Mouse (Mus musculus) stomach, embryonic 15.5 days (tissue): ENCODE data around the gene Calhm6. TPM values are rescaled to one million over a fixed set of nuclear protein-coding genes. Genes with fewer than 3 reads are reported as not detected.

Experiments
- ATAC-seq: fragments of 200-750 bp; cut with Nextera tagmentation; 2 replicates; pipeline ENCODE4 v1.8.0; 2017; ENCODE audit warnings: low read depth, moderate number of reproducible peaks, moderate TSS enrichment; ENCODE audit not compliant: insufficient read depth, low FRiP score
- H3K27ac ChIP-seq: fragments of 300-500 bp; sonication (generic); 2 replicates; pipeline ENCODE4 v1.5.1; 2015; ENCODE audit warnings: mild to moderate bottlenecking, inconsistent platforms
- H3K27me3 ChIP-seq: fragments of 300-500 bp; sonication (generic); replicated peaks from 2 replicates; pipeline ENCODE4 v1.6.1; 2015; ENCODE audit warnings: inconsistent platforms
- H3K36me3 ChIP-seq: fragments of 300-500 bp; sonication (generic); 2 replicates; pipeline ENCODE4 v1.6.1; 2015; ENCODE audit warnings: inconsistent platforms
- H3K4me1 ChIP-seq: fragments of 300-500 bp; sonication (generic); 2 replicates; pipeline ENCODE4 v1.6.1; 2015; ENCODE audit warnings: inconsistent platforms
- H3K4me2 ChIP-seq: fragments of 300-500 bp; sonication (generic); 2 replicates; pipeline ENCODE4 v1.6.1; 2015; ENCODE audit warnings: mild to moderate bottlenecking, inconsistent platforms
- H3K4me3 ChIP-seq: fragments of 300-500 bp; sonication (generic); replicated peaks from 2 replicates; pipeline ENCODE4 v1.5.1; 2015; ENCODE audit warnings: inconsistent platforms
- H3K9ac ChIP-seq: fragments of 300-500 bp; sonication (generic); 2 replicates; pipeline ENCODE4 v1.6.1; 2015; ENCODE audit warnings: inconsistent platforms
- H3K9me3 ChIP-seq: fragments of 300-500 bp; sonication (generic); 2 replicates; pipeline ENCODE4 v1.6.1; 2016; ENCODE audit warnings: inconsistent platforms
- WGBS: fragments of 180-500 bp; shearing (Covaris S2); methylation state at CpG from one replicate; pipeline ENCODE4 v1.1.7; 2015; 5-methylcytosine and 5-hydroxymethylcytosine counted together
- polyA plus RNA-seq: library from polyadenylated mRNA; unstranded; fragments of >200 nt; fragmentation: Nextera tagmentation; extraction: Ambion mirVana; gene quantifications from 2 replicates; pipeline ENCODE4 v1.2.1, GENCODE M21; 2015

Gene Calhm6
- polyA plus RNA-seq, result 1.4 and 2.3 TPM in 2 replicates

- no peaks in the 10 kb centered on the region for H3K9me3 ChIP-seq
- ATAC-seq, result peak; percentile 81
- H3K27ac ChIP-seq, result no peak within 1 kb of the TSS
- H3K4me2 ChIP-seq, result peak within 1 kb of the TSS; percentile 83
- peaks cover 4% of the 10 kb centered on the region; the same call in 1 of the 2 replicates for H3K4me1 ChIP-seq
- peak within 1 kb of the TSS; percentile 51 for H3K4me3 ChIP-seq
- H3K27me3 ChIP-seq, result no peaks in the 10 kb centered on the region
- H3K36me3 ChIP-seq, result no peaks in the 10 kb centered on the region
- 18% methylated on average over 44 of the region's 44 CpGs for WGBS
- no peak within 1 kb of the TSS; the same call in 1 of the 2 replicates for H3K9ac ChIP-seq
Observed at GRCm38 (mm10) chr10:34127392-34128378, at the start of gene Calhm6. Gene Calhm6 (minus strand): TSS chr10:34127984.

GRCm38 (mm10) chr10:34175870-34176606, 48.3 kb upstream of the Calhm6 start:
- Histone ChIP-seq H3K4me2 (no peak overlapping the region), H3K27ac (no peak overlapping the region), H3K9me3 (no peaks in the 10 kb centered on the region), H3K36me3 (no peaks in the 10 kb centered on the region), H3K4me3 (no peak overlapping the region), H3K27me3 (no peaks in the 10 kb centered on the region), H3K4me1 (no peaks in the 10 kb centered on the region), H3K9ac (no peak overlapping the region)
- WGBS, result 34% methylated on average over 8 of the region's 8 CpGs
- ATAC-seq, result no peak

- Histone ChIP-seq H3K4me2 (no peak overlapping the region), H3K4me3 (no peak overlapping the region), H3K4me1 (no peaks in the 10 kb centered on the region), H3K27ac (no peak overlapping the region), H3K36me3 (no peaks in the 10 kb centered on the region), H3K27me3 (no peaks in the 10 kb centered on the region), H3K9ac (no peak overlapping the region), H3K9me3 (no peaks in the 10 kb centered on the region)
- WGBS, result 65% methylated on average over 4 of the region's 4 CpGs
- no peak for ATAC-seq
Observed at GRCm38 (mm10) chr10:34172663-34173282, 45.0 kb upstream of the Calhm6 start.

- no peak overlapping the region for H3K4me3 ChIP-seq
- 82% methylated on average over 4 of the region's 4 CpGs for WGBS
- no peak overlapping the region for H3K9ac ChIP-seq
- H3K4me2 ChIP-seq, result no peak overlapping the region
- H3K36me3 ChIP-seq, result no peaks in the 10 kb centered on the region
- H3K27ac ChIP-seq, result no peak overlapping the region
- no peaks in the 10 kb centered on the region for H3K4me1 ChIP-seq
- ATAC-seq, result no peak
- H3K9me3 ChIP-seq, result no peaks in the 10 kb centered on the region
- H3K27me3 ChIP-seq, result no peaks in the 10 kb centered on the region
Observed at GRCm38 (mm10) chr10:34171660-34172059, 43.9 kb upstream of the Calhm6 start.

- Histone ChIP-seq H3K27me3 (no peaks in the 10 kb centered on the region), H3K9ac (no peak overlapping the region), H3K27ac (no peak overlapping the region), H3K4me1 (no peaks in the 10 kb centered on the region), H3K4me3 (no peak overlapping the region), H3K36me3 (no peaks in the 10 kb centered on the region), H3K9me3 (no peaks in the 10 kb centered on the region), H3K4me2 (no peak overlapping the region)
- ATAC-seq, result no peak
- 86% methylated on average over 3 of the region's 3 CpGs for WGBS
Observed at GRCm38 (mm10) chr10:34171191-34171590, 43.4 kb upstream of the Calhm6 start.

GRCm38 (mm10) chr10:34166971-34167370, 39.2 kb upstream of the Calhm6 start:
- Histone ChIP-seq H3K27me3 (no peaks in the 10 kb centered on the region), H3K27ac (no peak overlapping the region), H3K36me3 (no peaks in the 10 kb centered on the region), H3K4me2 (no peak overlapping the region), H3K9me3 (no peaks in the 10 kb centered on the region), H3K4me1 (no peaks in the 10 kb centered on the region), H3K9ac (no peak overlapping the region), H3K4me3 (no peak overlapping the region)
- WGBS, result 71% methylated on average over 2 of the region's 2 CpGs
- ATAC-seq, result no peak

- no peak overlapping the region for H3K4me2 ChIP-seq
- H3K9ac ChIP-seq, result no peak overlapping the region
- 77% methylated on average over 12 of the region's 12 CpGs for WGBS
- H3K9me3 ChIP-seq, result no peaks in the 10 kb centered on the region
- no peaks in the 10 kb centered on the region for H3K27me3 ChIP-seq
- H3K36me3 ChIP-seq, result no peaks in the 10 kb centered on the region
- no peak for ATAC-seq
- no peak overlapping the region for H3K27ac ChIP-seq
- no peak overlapping the region for H3K4me3 ChIP-seq
- no peaks in the 10 kb centered on the region for H3K4me1 ChIP-seq
Observed at GRCm38 (mm10) chr10:34155796-34156554, 28.2 kb upstream of the Calhm6 start.

- Histone ChIP-seq H3K4me3 (no peak overlapping the region), H3K36me3 (no peaks in the 10 kb centered on the region), H3K27me3 (no peaks in the 10 kb centered on the region), H3K4me1 (no peaks in the 10 kb centered on the region), H3K9me3 (no peaks in the 10 kb centered on the region), H3K4me2 (no peak overlapping the region), H3K9ac (no peak overlapping the region), H3K27ac (no peak overlapping the region)
- no peak for ATAC-seq
- WGBS, result 77% methylated on average over 3 of the region's 3 CpGs
Observed at GRCm38 (mm10) chr10:34151827-34152226, 24.0 kb upstream of the Calhm6 start.

- WGBS, result 22% methylated on average over 6 of the region's 6 CpGs
- Histone ChIP-seq H3K4me1 (no peaks in the 10 kb centered on the region), H3K27me3 (no peaks in the 10 kb centered on the region), H3K4me3 (no peak overlapping the region), H3K9me3 (no peaks in the 10 kb centered on the region), H3K9ac (no peak overlapping the region), H3K36me3 (no peaks in the 10 kb centered on the region), H3K27ac (no peak overlapping the region), H3K4me2 (no peak overlapping the region)
- ATAC-seq, result no peak
Observed at GRCm38 (mm10) chr10:34150454-34150853, 22.7 kb upstream of the Calhm6 start.

- no peak overlapping the region for H3K9ac ChIP-seq
- H3K9me3 ChIP-seq, result no peaks in the 10 kb centered on the region
- H3K27me3 ChIP-seq, result no peaks in the 10 kb centered on the region
- no peak for ATAC-seq
- no peak overlapping the region for H3K4me2 ChIP-seq
- H3K27ac ChIP-seq, result no peak overlapping the region
- no peaks in the 10 kb centered on the region for H3K36me3 ChIP-seq
- H3K4me1 ChIP-seq, result no peaks in the 10 kb centered on the region
- WGBS, result 71% methylated on average over 3 of the region's 3 CpGs
- no peak overlapping the region for H3K4me3 ChIP-seq
Observed at GRCm38 (mm10) chr10:34149772-34150171, 22.0 kb upstream of the Calhm6 start.

GRCm38 (mm10) chr10:34141693-34142092, 13.9 kb upstream of the Calhm6 start:
- Histone ChIP-seq H3K4me2 (no peak overlapping the region), H3K36me3 (no peaks in the 10 kb centered on the region), H3K9me3 (no peaks in the 10 kb centered on the region), H3K4me3 (no peak overlapping the region), H3K27ac (no peak overlapping the region), H3K4me1 (no peaks in the 10 kb centered on the region), H3K27me3 (no peaks in the 10 kb centered on the region), H3K9ac (no peak overlapping the region)
- WGBS, result 88% methylated on average over 2 of the region's 2 CpGs
- ATAC-seq, result no peak
